Mouse (Mus musculus): Measurements from ENCODE around the gene Safb2.

Gene Safb2

DNA sequence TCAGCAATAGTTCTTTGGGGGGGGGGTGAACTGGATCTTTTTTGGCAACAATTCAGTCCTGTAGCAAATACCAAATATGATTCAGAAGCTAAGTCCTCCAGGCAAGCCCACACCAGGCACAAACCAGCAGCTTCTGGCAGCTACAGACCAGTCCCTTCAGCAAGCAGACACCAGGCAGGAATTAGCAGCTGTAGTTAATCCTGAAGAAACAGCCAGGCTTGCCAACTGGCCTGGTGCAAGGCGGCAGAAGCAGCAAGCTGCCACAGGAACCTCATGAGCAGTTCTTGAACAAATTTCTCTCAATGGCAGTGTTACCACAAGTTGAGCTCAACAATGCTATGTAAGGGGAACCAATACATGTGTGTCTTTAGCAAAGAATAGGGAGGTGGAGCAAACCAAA lies 61.6 kb downstream of the Safb2 start:
- peak in 1 of 2 experiments; percentile 37 for DNase-seq (ENCODE audit: low spot score in 2 of 2)

DNA sequence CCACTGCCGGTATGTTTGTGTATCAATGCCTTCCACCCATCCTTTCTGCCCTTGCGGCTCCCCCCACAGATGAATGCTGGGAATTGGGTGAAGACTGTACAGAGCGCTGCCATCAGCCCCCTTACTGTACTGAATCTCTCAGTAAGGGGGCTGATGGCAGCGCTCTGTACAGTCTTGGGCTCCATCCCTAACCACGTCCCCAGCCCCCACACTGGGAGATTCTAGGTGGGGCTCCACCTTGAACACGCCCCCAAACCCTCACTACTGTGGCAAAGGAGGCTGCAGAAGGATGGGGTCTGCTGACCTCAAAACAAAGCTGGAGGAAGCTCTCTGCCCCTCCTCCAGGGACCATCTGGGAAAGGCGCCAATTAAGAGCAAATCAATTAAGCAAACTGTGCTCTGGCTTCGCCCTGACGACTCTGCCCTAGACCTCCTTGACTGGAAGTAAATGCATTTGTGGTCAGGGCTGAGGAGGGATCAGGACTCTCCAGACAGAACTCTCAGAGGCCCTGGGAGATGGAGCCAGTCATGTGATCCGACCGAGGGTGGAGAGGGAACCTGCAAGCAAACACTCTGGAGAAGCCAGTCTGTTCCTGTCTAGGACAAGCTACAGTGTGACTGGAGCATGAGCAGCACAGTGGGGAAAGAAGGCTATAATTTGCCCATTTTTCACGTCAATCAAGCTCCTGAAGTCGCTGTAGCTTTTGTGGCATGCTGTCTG lies 68.5 kb downstream of the Safb2 start:
- peak in 1 of 2 experiments; percentile 36 for DNase-seq (ENCODE audit: low spot score in 2 of 2)

DNA sequence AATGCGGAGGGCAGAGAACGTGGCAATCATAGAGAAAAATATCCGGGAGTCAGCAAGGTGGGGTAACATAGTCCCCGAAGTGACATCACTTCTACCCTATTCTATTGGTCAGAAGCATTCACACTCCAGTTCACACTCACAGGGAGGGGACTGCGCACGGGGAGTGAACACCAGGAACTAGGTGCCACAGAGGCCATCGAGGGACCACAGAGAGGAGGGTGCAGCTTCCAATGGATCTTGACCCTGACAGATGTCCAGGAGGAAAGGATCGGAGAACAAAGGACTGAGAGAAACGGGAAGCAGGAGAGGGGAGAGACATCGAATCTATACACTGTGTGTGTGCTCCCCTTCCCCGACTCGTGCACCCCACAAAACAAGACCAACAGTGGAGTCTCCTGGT lies 69.5 kb downstream of the Safb2 start:
- DNase-seq (ENCODE audit: low spot score in 2 of 2): no peak

DNA sequence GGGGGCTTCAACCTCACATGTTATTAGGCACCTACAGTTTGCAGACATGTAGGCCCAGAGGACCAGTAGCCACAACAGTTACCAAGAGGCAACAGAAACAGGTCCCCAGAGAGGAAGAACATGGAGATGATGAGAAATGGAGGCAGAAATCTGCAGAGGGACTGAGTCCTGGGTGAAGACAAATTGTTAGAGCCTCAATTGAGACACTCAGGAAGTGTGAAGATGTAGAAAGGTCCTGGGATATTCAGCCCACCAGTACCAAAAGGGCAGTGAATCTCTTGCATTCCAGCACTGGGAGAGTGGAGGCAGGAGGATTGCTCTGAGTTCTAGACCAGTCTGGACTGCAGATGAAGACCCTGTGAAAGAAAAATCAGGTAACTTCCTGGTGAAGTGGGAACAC lies 70.1 kb downstream of the Safb2 start:
- no peak for DNase-seq (ENCODE audit: low spot score in 2 of 2)

DNA sequence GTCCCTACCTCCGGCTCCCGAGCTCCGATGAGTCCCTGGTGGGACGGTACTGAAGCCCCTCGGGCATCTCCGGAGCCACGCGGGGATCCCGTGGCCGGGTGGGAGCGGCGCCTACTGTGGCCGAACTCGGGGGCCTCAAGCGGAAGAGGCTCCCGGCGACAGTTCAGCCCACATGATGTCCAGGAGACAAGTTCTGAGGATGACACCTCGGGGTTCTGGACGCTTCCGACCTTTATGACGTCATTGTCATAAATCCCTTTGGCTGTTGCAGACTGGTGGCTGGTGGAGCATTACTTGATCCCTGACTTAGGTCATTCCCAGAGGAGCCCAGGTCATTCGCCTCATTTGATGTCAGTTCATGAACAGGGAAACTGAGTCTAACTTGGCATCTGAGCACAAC lies 72.1 kb downstream of the Safb2 start, which contains the start of gene Znrf4:
Gene Znrf4, minus strand, starts transcription at position 122 of the 400 bp plus-strand sequence.
- DNase-seq (ENCODE audit: low spot score in 2 of 2): no peak

DNA sequence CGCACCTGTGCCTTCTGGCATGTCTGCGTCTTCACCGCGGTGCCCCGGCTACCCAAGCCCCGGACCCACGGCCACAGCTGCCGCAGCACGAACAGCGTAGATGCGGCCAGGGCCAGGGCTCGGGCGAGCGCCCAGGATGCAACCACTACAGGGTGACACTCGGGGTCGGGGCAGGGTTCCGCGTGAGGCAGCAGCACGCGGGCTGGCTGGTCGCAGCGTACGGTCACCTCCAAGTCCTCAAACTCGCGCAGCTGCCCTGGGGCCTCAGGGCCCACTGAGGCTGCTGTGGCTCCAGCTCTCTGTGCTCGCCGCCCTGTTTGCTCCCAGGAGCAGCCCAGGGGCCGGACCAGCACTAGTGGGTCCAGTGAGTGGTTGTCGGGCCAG lies 72.7 kb downstream of the Safb2 start:
- peak in 1 of 2 experiments; percentile 36 for DNase-seq (ENCODE audit: low spot score in 2 of 2)

DNA sequence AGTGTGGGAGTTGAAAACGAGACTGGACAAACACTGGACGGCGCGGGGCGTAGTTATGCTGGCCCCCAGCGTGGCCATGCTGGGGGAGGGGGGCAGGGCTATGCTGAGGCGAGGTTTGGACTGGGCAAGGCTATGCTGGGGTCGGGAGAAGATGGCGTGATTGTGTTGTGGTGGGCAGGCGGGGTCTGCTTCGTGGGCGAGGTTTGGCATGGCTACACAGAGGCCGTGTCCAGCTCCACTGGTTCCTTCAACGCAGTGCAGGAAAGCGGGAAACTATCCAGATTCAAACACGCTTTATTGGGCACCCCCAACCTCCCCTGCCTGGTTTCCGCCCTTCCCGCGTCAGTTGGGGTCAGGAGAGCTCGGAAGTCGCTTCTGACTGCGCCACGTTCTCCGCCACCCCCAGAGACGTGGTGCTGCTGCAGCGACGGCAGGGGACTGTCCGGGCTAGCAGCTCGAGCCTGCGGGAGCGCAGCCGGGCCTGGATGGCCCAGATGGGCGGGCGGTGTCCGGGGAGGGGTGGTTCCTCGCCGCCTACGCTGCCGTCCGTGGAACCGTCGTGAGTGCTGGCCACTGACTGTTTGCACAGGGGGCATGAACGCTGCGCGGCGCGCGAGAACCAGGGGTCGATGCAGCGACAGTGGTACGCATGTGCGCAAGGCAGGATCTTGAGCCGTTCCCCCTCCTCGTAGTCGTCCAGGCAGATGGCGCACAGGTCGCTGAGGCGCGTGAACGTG lies 73.2 kb downstream of the Safb2 start:
- DNase-seq (ENCODE audit: low spot score in 2 of 2): peak in 1 of 2 experiments; percentile 41
